Mouse (Mus musculus): ENCODE measurements around the gene Cym.

Gene Cym

DNA sequence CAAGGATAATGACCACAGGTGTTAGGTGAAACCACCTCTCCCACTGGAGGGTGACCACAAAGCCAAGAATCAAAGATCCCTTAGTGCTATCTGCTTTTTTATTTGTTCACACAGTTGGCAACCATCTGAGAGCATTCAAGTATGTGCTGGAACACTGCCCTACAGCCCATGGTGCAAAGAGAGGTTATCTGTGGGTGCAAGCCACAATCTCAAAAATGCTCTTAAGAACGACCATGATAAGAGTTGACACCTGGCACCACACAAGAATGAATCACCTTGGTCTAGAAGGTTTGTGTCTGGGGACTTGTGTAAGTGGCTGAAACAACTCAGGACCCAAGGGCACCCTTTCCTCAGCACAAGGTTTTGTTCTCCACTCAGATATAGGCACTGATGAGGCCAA lies 1.7 kb upstream of the Cym start:
- DNase-seq (ENCODE audit: low read depth, low spot score), result no peak

DNA sequence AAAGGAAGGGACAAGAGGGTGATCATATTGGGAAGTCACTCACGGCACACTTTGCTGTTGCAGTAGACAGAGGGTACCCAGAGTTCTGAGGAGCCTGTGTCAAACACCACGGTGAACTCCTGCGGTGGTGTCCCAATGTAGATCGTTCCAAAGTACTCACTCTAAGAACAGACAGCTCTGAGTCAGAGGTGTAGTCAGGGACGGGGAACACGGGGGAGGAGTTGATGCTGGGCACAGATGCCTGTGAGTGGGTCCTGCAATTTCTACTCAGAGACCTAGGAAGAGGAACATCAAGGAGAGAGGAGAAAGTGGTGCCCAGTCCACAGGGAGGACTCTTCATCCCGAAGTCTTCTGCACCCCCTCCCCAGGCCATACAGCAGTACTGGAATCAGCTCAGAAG lies 3.0 kb downstream of the Cym start:
- no peak for DNase-seq (ENCODE audit: low read depth, low spot score)

DNA sequence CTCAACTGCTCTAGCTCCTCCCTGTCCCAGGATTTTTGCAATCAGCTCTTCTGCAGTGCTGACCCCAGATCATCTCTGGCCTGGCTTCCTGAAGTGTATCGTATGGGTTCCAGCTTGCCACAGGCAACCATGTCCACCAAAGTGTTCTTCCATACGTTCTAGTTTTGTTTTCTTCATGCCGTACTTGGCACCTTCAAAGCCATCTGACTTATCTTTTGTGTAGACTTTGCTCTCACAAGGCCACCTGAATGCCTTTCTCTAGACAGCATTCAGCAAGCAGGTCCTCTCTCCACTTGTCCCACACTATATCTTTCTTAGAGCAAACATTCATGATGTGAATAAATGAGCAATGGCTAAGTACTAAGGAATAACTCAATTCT lies 4.4 kb downstream of the Cym start:
- DNase-seq (ENCODE audit: low read depth, low spot score), result no peak

DNA sequence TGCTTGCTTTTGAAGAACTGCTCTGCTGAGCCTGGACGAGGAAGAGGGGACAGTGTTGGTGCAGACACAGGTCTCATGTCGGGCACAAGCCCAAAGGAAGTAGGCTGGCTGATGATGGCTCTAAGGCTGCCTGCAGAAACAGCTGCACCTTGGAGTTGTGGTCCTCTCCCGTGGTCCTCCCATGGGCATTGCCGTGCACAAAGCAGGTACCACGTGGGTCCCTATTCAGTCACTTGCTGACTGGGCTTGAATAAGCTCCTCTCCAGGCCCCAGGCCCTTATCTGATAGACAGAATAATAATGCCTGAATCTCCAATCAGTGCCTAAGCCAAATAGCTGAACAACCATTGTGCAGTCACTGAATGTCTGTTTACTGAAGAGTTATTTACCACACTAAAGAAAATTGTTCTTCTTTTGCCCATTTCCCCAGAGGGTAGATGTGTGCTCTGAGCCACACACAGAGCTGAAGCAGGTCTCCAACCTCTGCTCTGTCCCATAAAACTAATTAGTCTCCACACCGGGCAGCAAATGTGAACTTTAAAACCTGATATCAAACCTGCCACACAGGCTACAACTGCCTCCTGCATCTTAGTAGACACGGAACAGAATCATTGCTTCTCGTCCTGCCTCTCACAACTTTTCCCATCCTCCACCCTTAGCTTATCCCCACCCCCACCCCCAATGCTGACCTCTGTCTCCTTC lies 5.0 kb downstream of the Cym start:
- no peak for DNase-seq (ENCODE audit: low read depth, low spot score)

DNA sequence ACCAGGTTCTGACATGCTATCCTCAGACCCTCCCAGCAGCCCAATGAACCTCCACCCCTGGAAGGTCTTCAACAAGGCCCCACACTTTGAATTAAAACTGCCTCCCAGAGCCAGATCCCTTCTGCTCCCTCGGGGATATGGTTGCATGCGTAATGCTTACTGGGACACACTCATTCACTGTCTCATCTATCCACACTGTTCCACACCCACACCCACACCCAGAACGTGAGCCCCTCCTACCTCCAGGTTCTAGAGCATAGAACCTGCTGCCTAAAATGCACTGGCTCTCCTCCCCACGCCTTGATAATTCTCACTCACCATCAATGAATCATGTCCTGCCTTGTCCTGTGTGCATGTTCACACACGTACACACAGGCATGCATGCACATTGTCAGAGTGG lies 6.9 kb downstream of the Cym start:
- DNase-seq (ENCODE audit: low read depth, low spot score), result no peak

DNA sequence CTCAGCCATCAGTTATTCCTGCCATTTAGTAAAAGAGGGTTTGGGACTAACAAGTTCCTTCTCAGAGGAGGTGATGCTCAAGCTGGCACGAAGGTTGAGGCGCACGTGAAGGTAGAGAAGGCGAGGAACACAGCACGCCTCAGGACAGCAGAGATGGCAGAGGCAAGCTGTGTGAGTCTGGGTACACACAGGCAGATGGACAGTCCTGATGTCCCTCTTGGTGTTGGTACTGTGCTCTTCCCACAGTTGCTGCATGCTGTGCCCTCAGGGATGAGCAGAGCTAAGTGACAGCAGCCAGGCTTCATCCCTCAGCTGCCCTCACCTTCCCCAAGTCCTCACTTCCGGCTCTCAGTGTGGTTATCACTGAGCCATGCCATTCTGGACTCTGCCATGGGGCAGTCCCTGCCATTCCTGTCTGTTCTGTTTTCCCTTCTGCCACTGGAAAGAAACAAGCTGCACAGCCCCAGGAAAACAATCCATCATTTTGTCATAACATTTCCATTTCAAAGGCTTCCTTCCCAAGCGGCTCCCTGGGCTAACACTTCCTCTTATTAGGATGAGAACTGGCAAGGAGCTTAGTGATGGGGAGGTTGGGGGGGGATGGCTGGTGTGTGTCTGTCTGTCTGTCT lies 13.8 kb downstream of the Cym start:
- no peak for DNase-seq (ENCODE audit: low read depth, low spot score)

DNA sequence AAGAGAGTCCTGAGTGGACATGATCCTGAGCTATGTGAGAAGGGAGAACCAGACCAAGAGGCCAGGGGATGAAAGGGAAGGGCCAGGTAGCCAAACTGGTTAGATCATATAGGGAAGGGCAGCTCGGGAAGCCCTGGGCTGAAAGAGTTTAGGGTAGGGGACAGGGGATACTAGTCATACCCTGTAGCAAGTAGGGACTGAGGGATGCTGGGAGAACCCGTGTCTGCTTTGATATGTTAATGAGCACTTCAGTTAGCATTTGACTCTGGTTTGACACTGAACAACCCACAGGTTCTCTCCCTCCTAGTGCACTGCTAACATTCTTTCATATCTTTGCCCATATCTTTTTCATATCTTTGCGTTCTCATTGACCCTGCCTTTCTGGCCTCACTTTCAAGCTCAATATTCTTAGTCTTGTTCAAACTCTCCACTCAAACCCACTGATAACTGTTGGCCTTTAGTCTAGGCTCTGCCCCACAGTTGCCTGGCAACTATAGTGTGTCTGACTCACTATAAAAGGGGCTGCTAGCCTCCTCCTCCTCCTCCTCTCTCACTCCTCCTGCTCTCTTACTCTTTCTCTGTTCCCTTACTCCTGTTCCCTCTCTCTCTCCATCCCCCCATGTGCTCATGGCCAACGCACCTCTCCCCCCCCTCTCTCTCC lies 14.9 kb downstream of the Cym start:
- DNase-seq (ENCODE audit: low read depth, low spot score), result no peak

DNA sequence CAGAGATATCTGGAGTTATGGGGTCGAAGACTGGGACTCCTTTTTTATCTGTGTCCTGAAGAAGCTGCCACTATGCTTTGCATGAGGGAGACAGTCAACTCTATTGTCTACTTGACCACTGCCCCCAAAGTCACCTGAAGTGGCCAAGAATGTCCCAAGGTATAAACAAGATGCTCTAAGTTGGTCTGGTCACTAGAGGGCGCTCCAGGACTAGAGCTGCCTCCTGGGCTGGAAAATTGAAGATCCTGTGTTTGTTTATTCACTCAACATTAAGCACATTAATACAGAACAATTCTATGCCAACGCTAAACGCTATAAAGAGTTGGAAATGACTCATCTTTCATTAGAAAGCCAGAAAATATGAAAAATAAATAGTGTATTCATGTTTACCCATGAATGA lies 15.5 kb downstream of the Cym start:
- DNase-seq (ENCODE audit: low read depth, low spot score), result peak; percentile 37

DNA sequence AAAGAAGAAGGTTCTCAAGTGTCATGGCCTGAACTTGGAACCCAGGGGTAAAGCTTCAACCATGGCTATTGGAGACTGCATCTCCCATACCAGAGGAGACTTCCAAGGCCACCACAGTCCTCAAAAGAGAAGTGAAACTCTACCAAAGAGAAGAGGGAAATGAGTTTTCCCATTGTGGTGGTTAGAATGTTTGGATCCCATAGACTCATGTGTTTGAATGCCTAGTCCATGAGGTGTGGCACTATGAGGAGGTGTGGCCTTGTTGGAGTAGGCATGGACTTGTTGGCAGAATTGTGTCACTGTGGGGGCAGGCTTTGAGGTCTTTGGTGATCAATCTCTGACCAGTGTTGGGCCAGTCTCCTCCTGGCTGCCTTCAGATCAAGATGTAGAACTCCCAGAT lies 16.4 kb downstream of the Cym start:
- DNase-seq (ENCODE audit: low read depth, low spot score), result no peak

DNA sequence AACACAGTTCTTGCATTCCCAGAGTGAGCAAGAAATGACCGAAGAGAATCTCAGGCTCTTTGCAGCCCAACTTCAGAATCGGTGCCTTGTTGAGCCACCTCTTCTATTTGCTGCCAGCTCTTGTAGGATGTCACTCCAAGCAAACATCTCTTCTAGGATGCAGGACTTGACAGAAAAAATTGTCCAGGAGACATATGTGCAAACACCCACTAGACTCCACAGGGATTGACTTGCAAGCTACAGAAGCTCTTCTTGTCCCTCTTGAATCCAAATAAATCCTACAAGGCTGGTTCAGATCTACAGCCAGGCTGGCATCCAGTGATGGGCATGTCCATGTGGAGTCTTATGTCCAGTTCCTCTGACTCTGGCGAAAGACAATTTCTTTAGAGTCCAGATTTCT lies 17.1 kb downstream of the Cym start:
- DNase-seq (ENCODE audit: low read depth, low spot score), result no peak

DNA sequence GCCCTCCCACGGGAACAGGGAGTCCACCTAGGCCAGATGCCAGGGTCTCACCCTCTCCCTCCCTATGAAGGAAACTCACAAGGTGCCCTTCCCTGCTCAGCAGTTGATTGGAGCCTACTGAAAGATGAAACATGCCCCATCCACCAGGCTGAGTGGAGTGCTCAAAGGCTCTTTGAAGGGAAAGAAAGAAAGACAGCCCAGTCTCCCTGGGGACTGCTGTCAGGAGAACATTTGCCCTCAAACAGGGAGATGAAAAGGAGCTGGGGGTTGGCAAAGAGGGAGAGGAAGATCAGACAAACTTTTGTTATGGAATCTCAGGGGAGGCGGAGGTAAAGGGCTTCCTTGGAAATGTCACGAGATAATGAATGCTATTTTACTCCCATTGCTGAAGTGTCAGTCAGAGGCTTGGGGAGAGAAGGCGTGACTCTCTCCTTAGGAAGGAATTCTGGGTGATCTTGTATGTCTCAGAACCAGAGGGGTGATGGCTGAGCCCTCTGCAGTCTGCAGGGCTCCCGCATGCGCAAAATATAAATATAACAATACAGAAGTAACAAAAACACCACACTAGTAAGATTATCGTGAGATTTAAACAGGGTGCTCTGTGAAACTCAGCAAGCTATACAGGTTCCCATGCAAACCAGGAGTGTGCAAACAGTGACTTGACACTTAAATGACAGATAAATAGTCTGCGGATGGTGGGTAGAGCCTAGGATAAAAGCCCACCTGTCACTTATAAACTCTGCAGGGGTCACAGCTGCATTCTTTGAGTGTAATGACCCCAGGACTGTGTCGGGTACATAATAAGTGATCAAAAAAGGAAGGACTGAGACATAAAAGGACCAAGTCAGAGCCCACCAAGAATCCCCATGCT lies 20.0 kb downstream of the Cym start:
- no peak for DNase-seq (ENCODE audit: low read depth, low spot score)

DNA sequence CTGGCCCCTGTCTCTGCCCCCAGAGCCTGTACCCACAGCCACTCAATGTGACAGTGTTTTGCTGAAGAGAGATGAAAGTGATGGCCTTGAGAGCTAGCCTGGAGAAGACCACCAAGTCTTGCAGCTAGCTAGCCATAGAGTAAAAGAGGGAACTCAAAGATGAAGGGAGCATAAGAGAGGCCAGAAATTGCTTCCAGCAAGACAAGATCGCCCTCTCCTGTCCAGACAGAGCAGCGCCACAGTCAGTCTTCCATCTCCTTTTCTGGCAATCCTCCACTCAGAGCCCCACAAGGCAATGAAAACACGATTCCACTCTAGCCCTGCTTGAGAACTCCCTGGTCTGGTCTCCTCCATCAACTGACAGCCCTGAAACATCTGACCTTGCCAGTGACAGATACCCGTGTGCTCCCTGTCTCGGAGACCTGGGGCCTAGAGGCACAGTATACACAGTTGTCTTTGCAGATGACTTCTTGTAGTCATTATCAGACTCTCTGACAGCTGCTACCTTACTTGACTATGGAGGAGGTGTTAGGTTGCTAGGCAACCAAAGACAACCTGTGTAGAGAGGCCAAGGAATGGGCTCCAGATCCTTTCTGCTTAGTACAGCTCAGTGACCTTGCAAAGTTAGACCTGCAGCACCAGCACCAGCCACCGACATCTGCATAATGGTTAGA lies 33.2 kb downstream of the Cym start:
- DNase-seq (ENCODE audit: low read depth, low spot score), result peak; percentile 15

DNA sequence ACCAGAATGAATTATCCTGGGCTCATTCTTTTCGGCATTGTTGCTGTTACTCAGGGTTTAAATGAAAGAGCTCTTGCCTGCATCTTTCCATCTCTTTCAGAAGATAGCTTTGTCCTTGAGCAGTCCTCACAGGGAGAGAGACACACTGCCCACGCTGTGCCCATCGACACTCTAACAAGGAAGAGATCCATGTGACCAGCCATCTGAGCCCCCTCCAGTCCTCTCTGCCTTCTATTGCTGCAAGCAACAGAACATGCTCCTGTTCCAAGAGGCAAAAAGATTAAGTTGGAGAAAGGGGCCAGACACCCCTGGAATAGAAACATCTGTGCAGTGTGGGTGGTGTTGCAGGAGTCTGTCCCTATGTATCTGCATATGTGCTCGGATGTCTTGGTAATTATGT lies 34.5 kb downstream of the Cym start:
- no peak for DNase-seq (ENCODE audit: low read depth, low spot score)

DNA sequence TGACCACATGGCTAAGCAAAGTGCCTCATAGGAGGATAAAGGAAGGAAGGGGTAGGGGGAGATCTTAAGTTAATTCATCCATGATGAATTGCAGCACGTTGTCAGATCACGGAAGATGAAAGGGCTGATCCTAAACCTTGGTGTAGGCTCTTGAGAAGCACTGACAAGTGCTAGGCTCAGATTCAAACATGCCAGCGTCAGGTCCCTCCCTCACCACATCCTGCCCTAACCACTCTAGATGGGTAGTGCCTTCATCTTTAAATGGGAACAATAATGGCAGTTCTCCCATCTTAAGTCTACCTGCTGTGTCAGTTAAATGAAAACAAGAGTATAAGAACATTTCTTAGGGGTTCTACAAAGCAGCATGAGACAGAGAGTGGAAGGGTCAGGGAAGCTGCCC lies 35.9 kb downstream of the Cym start:
- DNase-seq (ENCODE audit: low read depth, low spot score), result no peak

DNA sequence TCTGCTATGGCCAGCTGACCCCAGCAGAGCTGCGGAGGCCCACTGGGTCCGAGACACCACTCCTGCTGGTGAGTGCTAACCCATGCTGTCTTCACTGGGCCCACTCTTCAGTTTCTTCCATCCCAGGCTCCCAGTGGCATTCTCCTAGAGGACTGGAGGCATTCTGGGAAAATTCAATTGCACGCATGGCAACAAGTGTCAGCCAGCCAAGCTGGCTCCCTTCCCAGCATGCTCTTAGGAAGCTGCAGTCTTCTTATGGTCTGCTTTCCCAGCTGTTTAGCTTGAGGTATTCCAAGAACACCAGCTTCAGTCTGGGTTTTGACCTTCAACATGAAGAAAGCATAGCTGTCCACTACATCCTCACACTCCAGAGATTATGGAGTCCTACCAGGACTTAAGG lies 38.4 kb downstream of the Cym start:
- DNase-seq (ENCODE audit: low read depth, low spot score), result no peak

DNA sequence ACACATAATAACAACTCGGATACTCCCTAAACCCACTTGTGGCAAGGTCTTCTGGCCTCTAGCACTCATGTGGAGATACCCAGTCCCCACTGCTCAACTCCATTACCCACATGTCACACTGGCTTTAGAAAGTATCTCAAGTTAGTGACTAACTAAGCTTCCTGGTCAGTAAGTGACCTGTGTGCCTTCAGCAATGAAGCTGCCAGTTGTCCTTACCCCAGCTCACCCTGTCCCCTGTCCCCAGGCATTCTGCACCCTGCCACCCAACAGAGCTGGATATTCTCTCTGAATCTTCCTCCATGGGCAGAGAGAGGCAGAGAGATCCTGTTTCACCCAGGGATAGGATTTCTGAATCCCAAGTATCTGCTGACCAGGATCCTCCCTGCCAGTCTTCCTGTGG lies 38.8 kb downstream of the Cym start, which contains the start of gene Kcna10:
Kcna10 (plus strand) TSS at position 301 of the 400 bp plus-strand sequence.
- no peak for DNase-seq (ENCODE audit: low read depth, low spot score)

DNA sequence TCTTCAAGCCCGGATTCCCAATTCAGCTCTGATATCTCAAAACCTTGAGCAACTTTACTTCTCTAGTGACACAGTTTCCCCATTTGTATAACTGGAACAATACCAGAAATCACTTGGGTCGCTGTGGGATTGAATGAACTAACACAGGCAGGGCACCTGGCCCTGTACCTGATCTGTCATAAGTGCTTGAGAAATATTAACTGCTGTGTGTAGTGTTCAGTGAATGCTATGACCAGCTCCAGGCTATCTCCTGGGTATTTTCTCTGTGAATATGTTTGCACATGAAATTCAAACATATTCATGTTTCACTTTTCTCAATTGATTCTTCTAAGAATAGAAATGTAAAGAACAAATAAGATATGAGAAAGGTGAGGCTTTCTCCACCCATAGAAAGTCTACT lies 40.7 kb downstream of the Cym start:
- DNase-seq (ENCODE audit: low read depth, low spot score), result no peak

DNA sequence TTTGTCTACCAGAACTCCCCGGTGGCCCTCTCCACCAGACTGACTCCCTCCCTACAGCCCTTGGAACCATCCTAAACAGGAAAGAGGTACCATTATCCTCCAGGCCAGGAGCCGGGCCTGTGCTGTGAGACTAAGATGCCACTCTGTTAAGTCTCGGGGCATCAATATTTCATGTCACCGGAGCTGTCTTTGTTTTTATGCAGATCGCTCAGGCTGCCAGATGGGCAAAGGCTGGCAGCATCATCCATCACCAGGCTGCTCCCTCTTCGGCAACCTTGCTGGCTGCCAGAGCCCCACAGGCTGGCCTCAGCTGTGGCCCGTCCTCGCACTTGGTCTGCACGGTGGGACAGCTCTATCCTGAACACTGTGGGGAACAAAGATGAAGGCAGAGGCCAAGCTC lies 45.0 kb downstream of the Cym start:
- no peak for DNase-seq (ENCODE audit: low read depth, low spot score)

DNA sequence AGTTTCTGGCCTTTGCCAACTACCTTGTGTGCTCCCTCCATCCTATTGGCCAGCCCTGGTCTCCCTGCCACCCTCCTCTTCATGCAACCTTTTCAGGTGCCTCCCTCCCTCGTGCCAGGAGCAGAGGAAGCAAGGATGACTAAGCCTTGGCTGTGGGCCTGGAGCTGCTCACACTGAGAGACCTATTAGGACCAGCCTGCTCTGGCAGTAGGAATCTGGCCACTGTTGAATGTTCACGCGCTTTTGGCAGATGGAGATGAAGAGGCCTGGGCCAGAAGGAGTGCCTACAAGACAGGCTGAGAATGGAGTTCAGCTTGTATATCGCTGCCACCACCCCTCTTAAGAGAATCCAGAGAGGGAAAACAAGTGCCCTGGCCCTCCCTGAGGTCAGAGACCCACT lies 46.0 kb downstream of the Cym start:
- no peak for DNase-seq (ENCODE audit: low read depth, low spot score)

DNA sequence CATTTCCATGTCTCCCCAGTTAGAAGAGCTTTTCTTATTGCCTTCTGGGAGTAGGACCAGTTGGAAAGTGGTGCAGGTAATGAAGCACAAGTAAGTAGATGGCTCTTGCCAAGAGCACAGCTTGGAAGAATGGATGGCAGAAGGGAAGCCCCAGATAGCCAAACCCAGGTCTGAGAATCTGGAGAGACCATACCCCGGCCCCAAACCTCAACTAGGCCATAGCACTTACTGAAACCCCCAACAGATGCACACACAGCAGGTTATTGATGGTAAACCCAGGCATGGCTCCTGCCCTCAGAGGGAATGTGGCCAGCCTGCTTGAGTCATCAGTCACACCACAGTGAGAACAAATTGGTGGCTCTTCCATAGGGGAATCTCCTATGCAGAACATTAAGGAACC lies 49.0 kb downstream of the Cym start:
- no peak for DNase-seq (ENCODE audit: low read depth, low spot score)

DNA sequence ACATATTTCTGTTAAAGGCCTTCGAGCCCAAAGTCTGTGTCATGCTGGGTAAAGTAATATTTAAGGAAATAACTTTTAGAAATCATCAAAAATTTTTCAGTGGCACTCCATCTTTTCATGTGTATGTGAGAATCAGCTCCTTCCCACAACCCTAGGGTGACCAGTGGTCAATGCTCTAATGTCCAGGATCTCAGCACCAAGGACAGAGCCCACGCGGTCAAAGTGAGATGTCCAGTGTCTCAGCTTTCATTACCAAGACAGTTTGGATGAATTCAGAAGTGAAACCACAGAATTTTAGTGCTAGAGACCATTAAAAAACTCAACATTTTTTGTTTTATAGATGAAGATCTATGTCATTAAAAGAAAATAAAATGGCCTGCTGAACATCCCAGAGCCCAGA lies 49.6 kb downstream of the Cym start:
- DNase-seq (ENCODE audit: low read depth, low spot score), result no peak

DNA sequence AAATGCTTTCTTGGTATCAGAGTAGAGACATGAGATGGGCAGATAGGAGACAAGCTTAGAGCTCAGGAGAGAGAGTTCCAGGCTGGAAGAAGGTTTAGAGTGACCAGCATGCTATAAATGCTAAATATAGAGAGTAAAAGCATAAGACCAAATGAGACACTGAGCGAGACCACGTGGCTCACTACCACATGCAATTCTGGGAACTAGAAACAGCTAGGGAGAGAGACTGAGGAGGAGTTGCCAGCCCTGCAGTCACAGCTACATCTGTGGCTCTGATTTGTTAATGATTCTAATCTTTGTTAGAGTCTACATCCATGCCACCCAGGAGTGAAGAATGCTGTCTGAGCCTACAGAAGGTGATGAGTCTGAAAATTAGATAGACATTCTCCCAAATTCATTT lies 52.0 kb downstream of the Cym start:
- DNase-seq (ENCODE audit: low read depth, low spot score), result no peak
